Mouse (Mus musculus): Measurements from ENCODE around the gene Tgfbr3l.

Tgfbr3l gene

DNA sequence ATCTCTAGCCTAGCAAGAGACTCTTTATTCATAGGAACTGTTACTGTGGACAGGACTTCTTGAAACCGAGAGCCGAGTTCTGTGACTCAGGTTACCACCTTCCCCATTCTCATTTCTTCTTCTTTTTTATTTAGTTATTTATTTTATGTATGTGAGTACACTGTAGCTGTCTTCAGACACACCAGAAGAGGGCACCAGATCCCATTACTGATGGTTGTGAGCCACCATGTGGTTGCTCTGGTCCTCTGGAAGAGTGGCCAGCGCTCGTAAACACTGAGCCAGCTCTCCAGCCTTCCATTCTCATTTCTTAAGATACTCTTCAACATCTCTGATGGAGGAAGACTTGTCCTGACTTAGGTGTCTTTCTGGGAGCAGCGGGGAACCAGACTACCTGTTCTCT is 44.7 kb downstream of the Tgfbr3l start:
- no peak for TF ChIP-seq GATA4 (IDR thresholded peaks at IDR 0.05; ENCODE audit: insufficient replicate concordance, low read length)

DNA sequence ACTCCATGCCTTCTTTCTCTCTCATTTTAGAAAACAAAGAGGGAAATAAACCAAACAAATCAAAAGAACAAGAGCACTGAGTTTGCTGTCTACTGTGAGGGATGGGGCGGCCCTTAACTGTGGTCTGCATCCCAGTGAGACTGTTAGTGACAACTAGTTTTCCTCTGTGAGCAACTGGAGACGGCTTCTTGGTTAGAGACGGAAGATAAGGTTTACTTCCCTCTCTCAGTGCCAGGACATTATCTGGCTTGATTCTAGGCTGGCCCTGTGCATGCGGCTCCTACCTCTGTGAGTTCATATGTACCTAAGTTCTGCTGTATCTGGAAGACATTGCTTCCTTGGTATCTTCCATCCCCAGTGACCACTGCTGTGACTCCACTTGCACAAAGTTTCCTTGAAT is 49.8 kb downstream of the Tgfbr3l start:
- TF ChIP-seq GATA4 (IDR thresholded peaks at IDR 0.05; ENCODE audit: insufficient replicate concordance, low read length): no peak

Measured in liver, adult (tissue).